Mouse (Mus musculus) liver, embryonic 14.5 days (tissue): ENCODE measurements around the gene Nrxn3. TPM values are rescaled to one million over a fixed set of nuclear protein-coding genes. Genes with fewer than 3 reads are reported as not detected.

ENCODE experiments used
- ATAC-seq: fragments of 200-750 bp; cut with Nextera tagmentation; 2 replicates; pipeline ENCODE4 v1.8.0; 2017; ENCODE audit warnings: moderate number of reproducible peaks, mild to moderate bottlenecking, moderate library complexity; ENCODE audit not compliant: insufficient read depth
- DNase-seq, 3 experiments: peaks; one replicate each; pipeline ENCODE4 v3.0.0-alpha.2; 2012 to 2013; ENCODE audit warnings: low read depth in 3 of 3, low spot score in 3 of 3
- H3K27ac ChIP-seq: fragments of 300-500 bp; sonication (generic); 2 replicates; pipeline ENCODE4 v1.5.1; 2014; ENCODE audit warnings: moderate library complexity, mild to moderate bottlenecking, control low read depth, inconsistent platforms
- H3K27me3 ChIP-seq: fragments of 300-500 bp; sonication (generic); 2 replicates; pipeline ENCODE4 v1.6.1; 2014; ENCODE audit warnings: mild to moderate bottlenecking, low read length, moderate library complexity; ENCODE audit not compliant: control insufficient read depth, insufficient read depth
- H3K36me3 ChIP-seq: fragments of 300-500 bp; sonication (generic); replicated peaks from 2 replicates; pipeline ENCODE4 v1.6.1; 2014; ENCODE audit warnings: low read depth; ENCODE audit not compliant: control insufficient read depth, insufficient read depth
- H3K4me1 ChIP-seq, 2 experiments: fragments of 200-500 bp in 1 of 2; fragments of 300-500 bp in 1 of 2; sonication (generic) in 1 of 2; replicated peaks; 2 replicates each; pipeline ENCODE4 v1.6.1; 2012 to 2014; ENCODE audit warnings: antibody characterized with exemption in 1 of 2, inconsistent platforms in 1 of 2, low read length in 1 of 2; ENCODE audit not compliant: control insufficient read depth in 2 of 2, insufficient read depth in 2 of 2
- H3K4me2 ChIP-seq: fragments of 300-500 bp; sonication (generic); 2 replicates; pipeline ENCODE4 v1.6.1; 2014; ENCODE audit warnings: low read depth, mild to moderate bottlenecking, control low read depth, moderate library complexity
- H3K4me3 ChIP-seq, 2 experiments: fragments of 200-500 bp in 1 of 2; fragments of 300-500 bp in 1 of 2; sonication (generic) in 1 of 2; 2 replicates each; pipeline ENCODE4 v1.5.1; 2012 to 2014; ENCODE audit warnings: low read depth in 2 of 2, low read length in 2 of 2, mild to moderate bottlenecking in 2 of 2, control low read depth in 1 of 2, inconsistent platforms in 1 of 2, moderate library complexity in 1 of 2; ENCODE audit not compliant: insufficient read depth in 1 of 2
- H3K9ac ChIP-seq: fragments of 300-500 bp; sonication (generic); replicated peaks from 2 replicates; pipeline ENCODE4 v1.6.1; 2014; ENCODE audit warnings: mild to moderate bottlenecking, control low read depth, moderate library complexity
- H3K9me3 ChIP-seq: fragments of 300-500 bp; sonication (generic); 2 replicates; pipeline ENCODE4 v1.6.1; 2016; ENCODE audit warnings: low read length, mixed read lengths; ENCODE audit not compliant: control insufficient read depth
- CTCF ChIP-seq: IDR thresholded peaks from 2 replicates; pipeline ENCODE4 v1.5.1; 2016; ENCODE audit warnings: antibody characterized with exemption, low read depth, control low read depth
- EP300 ChIP-seq: IDR thresholded peaks from 2 replicates; pipeline ENCODE4 v1.6.1; 2016; ENCODE audit warnings: antibody characterized with exemption, low read depth
- WGBS: fragments of 180-500 bp; shearing (Covaris S2); extraction: QIAGEN DNeasy Blood & Tissue Kit; methylation state at CpG from one replicate; pipeline ENCODE4 v1.1.7; 2014; ENCODE audit not compliant: insufficient replicate concordance; 5-methylcytosine and 5-hydroxymethylcytosine counted together
- polyA plus RNA-seq, 2 experiments: library from polyadenylated mRNA; depleted of rRNA in 1 of 2; stranded (reverse) in 1 of 2; unstranded in 1 of 2; fragments of >200 nt; fragmentation: Nextera tagmentation in 1 of 2; extraction: Ambion mirVana in 1 of 2; gene quantifications; 2 replicates each; pipeline versions ENCODE4 v1.2.1 to v1.2.3; 2012 to 2014

Gene Nrxn3
- polyA plus RNA-seq, 2 experiments: 0.12 to 0.38 TPM

DNA sequence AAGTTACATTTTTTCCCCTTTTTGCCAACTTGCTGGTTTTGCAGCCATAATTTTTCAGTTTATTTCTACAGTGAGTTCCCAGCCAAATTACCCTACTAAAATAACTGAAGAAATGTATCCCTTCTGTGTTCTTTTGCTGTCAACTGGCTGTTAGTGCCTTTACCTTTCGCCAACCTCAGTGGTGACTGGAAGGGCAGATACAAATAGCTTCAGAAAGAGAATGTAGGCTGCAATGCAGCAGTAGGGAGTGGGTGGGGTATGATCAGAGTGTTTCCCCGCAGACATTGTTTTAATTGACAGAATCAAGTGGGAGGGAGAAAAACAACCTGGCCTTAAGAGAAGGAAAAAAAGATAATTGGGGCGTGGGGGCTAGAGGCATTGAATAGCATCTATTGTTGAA lies 1337.1 kb downstream of the Nrxn3 start:
- 52% methylated on average over 3 of the region's 3 CpGs for WGBS

DNA sequence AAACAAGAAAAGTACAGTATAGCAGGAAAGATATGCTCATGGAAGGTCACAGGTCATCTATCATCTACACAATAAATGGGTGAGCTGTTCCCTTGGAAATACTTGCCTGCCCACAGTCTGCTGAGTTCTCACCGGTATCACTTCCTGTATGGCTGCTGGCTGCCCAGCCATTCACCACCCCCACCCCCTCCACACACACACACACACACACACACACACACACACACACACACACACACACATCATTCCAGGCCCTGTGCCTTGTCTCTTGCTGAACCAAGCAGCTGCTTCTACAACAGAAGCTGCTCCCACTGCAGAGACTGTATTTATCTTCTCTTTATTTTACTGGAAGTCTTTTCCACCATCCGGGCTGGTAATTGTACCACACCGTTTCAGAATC lies 1338.6 kb downstream of the Nrxn3 start:
- no peak for DNase-seq
- 39% methylated on average over 3 of the region's 3 CpGs for WGBS
- no peak for ATAC-seq
- no peaks in the 10 kb centered on the region for H3K27me3 ChIP-seq
- H3K9ac ChIP-seq: no peak overlapping the region
- H3K36me3 ChIP-seq: no peaks in the 10 kb centered on the region
- no peak overlapping the region for H3K27ac ChIP-seq
- TF ChIP-seq EP300 (no peak), CTCF (no peak)
- H3K4me2 ChIP-seq: no peak overlapping the region
- no peaks in the 10 kb centered on the region for H3K4me1 ChIP-seq
- H3K9me3 ChIP-seq: no peaks in the 10 kb centered on the region
- H3K4me3 ChIP-seq: no peak overlapping the region

More for the DNA sequence above, 1337.1 kb downstream of the Nrxn3 start:
- TF ChIP-seq EP300: no peak
- no peak for TF ChIP-seq CTCF
- Histone ChIP-seq H3K27me3 (no peaks in the 10 kb centered on the region), H3K36me3 (no peaks in the 10 kb centered on the region), H3K4me2 (no peak overlapping the region), H3K4me1 (no peaks in the 10 kb centered on the region), H3K9me3 (no peaks in the 10 kb centered on the region), H3K27ac (no peak overlapping the region), H3K9ac (no peak overlapping the region), H3K4me3 (no peak overlapping the region)
- ATAC-seq: no peak
- no peak for DNase-seq

DNA sequence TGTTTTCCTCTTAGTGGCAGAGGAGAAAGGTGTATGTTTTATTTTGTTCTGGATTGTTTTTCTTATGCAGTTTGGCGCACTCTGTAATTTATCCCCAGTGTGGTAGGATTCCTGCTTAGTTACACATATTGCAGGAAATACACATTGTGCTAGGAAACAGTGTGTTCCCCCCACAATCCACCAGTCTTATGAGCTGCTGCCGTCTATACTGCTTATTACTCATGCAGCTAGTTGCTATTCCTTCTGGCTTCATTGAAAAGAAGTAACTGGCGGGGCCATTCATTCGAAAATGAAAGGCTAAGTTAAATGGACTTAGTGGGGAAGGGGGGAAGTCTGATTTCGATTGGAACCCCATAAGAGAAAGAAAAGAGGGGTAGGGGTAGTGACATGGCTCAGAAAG lies 1339.5 kb downstream of the Nrxn3 start:
- no peak for TF ChIP-seq EP300
- no peak for TF ChIP-seq CTCF
- ATAC-seq: no peak
- H3K9ac ChIP-seq: no peak overlapping the region
- no peaks in the 10 kb centered on the region for H3K9me3 ChIP-seq
- no peaks in the 10 kb centered on the region for H3K4me1 ChIP-seq
- H3K4me2 ChIP-seq: no peak overlapping the region
- H3K27ac ChIP-seq: no peak overlapping the region
- WGBS: 51% methylated on average over 5 of the region's 5 CpGs
- H3K4me3 ChIP-seq: no peak overlapping the region
- H3K36me3 ChIP-seq: no peaks in the 10 kb centered on the region
- no peaks in the 10 kb centered on the region for H3K27me3 ChIP-seq
- no peak for DNase-seq

DNA sequence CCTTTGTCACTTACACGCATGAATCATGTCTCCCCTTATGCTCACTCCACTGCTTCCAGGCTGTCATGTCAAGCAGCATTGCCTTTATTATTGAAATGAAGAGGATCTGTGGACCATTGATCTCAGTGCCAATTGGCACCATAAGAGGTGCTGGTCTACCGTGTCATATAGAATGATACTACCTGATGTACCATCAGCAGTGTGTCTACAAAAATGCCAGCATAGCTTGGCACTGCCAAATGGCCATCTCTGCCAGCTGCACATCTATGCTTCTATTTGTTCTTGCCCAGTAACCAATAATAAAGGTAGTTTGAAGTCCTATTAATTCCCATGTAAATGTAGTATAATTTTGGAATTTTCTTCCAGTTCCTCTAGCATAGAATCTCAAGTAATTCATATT lies 1340.8 kb downstream of the Nrxn3 start:
- H3K36me3 ChIP-seq: no peaks in the 10 kb centered on the region
- no peak for ATAC-seq
- DNase-seq: no peak
- no peak for TF ChIP-seq EP300
- no peak for TF ChIP-seq CTCF
- 61% methylated on average over 2 of the region's 2 CpGs for WGBS
- no peak overlapping the region for H3K9ac ChIP-seq
- no peak overlapping the region for H3K27ac ChIP-seq
- H3K27me3 ChIP-seq: no peaks in the 10 kb centered on the region
- H3K9me3 ChIP-seq: no peaks in the 10 kb centered on the region
- no peak overlapping the region for H3K4me2 ChIP-seq
- no peak overlapping the region for H3K4me3 ChIP-seq
- no peaks in the 10 kb centered on the region for H3K4me1 ChIP-seq

DNA sequence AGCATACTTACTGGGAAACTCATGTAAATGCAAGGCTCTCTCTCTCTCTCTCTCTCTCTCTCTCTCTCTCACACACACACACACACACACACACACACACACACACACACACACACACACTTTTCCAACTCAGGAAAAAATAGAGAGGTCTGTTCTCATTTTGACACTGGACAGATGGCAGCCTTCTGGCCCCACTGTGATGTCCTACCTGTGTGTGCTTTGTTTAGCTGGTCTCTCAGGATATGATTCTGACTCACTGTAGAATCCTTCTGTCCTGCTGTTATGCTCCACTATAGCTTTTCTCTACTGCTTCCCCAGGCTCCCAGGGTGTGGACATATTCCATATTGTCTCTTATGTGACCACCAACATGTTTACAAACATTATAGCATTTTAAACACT lies 1363.2 kb downstream of the Nrxn3 start:
- Histone ChIP-seq H3K27ac (no peak overlapping the region), H3K4me2 (no peak overlapping the region), H3K9me3 (no peaks in the 10 kb centered on the region), H3K27me3 (no peaks in the 10 kb centered on the region), H3K4me3 (no peak overlapping the region), H3K9ac (no peak overlapping the region), H3K36me3 (no peaks in the 10 kb centered on the region), H3K4me1 (no peaks in the 10 kb centered on the region)
- ATAC-seq: no peak
- TF ChIP-seq EP300: no peak
- TF ChIP-seq CTCF: no peak
- DNase-seq: no peak
